Mouse (Mus musculus) cerebellum, adult 9-11 months (tissue): Measurements from ENCODE around the gene Gcn1l1.

ENCODE experiments used
- DNase-seq: peaks from one replicate; pipeline ENCODE4 v3.0.0; 2022

The Gcn1l1 gene

DNA sequence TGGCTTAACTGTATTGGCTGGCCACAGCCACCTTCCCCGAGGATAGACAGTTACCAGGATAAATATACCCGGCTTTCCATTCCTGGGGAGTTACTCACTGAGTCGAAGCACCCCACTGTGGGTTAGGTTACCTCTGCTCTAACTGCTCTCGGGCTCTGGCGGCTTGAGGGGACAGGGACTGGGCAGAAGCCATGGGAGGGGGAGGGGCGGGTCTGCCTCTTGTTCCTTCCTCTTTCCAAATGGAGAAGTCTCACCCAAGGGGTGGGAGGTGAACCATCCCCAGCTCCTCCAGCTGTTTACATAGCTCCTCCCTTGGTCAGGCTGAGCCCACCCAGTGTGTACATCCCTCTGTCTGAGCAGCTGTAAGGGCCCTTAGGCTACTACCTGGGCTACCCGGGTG lies 29.4 kb upstream of the Gcn1l1 start:
- DNase-seq: no peak

DNA sequence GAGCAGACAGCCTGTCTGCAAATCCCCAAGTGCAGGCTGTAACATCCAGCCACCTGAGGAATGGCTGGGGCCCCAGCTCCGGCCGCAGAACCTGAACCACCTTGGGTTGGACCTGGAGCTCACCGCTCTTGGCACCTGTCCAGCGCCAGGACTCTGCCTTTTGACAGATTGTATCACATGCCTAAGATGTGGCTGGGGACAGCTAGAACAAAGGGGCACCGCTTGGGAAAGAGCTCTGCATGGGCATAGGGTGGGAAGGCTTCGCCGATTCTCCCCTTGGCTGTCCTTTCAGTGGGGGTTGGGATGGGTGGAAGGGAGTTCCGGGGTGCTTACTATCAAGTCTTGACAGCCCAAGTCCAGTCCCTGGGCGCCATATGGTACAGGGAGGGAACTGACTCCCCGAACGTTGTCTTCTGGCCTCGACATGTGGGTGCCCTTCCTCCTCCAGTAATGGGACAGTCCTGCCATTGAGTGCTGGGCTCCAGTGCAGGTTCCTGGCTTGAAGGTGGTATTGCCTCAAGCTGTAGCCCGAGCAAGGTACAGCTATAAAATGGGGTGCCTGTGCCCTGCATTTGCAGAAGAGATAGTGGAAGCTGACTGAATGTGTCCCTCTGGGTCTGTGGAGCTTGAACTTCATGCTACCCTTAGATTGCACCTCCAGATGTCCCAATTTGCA lies 26.9 kb upstream of the Gcn1l1 start:
- DNase-seq: peak; percentile 75

DNA sequence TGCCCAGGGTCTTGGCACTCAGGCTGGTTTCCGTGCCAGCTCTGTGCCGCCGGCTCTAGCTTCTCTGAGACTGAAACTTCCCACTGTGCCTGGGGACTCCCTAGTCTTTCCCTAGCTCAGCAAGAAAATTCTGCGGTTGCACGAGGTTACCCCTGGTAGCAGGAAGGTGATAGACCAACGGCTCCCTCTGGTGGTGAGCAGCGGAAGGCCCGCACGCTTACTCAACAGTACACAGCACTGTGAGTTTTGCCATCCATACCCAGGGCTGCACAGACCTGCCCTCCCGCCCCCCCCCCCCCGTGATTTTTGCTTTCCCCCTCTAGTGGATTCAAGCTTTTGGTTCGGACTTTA lies 26.4 kb upstream of the Gcn1l1 start:
- DNase-seq: peak; percentile 89

DNA sequence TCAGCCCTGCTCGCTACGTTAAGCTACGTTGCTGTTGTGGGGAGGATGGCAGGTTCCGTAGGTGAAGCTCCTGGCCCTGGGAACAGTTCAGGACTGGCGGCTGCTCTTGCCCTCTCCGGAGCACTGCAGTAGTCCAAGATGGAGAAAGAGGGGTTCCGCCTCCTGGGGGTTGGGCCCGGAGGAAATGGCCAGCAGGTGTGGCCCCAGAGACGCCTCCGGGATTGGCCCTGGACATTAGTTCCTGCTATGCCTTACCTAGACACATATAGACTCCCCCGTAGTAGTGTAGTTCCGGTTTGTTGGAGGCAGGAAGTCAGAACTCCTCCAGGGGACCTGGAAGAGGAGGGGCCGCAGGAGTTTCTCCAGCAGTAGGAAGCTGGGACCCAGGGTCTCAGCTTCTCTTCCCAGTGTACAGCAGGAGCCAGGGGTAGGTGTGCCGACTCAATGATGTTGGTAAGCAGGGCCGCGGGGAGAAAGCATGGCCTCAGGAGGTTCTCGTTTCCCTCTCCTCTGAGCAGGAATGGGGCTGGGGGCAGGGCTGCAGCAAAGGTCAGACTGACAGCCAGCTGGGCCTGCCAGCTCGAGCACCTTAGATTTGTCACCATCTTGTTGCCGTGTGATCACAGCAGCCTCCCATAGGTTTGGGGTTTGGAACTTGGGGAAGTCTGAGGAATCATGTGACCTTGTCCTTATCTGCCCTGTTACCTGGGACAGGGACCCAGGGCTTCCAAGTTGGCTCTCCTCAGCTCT lies 22.2 kb upstream of the Gcn1l1 start:
- DNase-seq: peak; percentile 57

DNA sequence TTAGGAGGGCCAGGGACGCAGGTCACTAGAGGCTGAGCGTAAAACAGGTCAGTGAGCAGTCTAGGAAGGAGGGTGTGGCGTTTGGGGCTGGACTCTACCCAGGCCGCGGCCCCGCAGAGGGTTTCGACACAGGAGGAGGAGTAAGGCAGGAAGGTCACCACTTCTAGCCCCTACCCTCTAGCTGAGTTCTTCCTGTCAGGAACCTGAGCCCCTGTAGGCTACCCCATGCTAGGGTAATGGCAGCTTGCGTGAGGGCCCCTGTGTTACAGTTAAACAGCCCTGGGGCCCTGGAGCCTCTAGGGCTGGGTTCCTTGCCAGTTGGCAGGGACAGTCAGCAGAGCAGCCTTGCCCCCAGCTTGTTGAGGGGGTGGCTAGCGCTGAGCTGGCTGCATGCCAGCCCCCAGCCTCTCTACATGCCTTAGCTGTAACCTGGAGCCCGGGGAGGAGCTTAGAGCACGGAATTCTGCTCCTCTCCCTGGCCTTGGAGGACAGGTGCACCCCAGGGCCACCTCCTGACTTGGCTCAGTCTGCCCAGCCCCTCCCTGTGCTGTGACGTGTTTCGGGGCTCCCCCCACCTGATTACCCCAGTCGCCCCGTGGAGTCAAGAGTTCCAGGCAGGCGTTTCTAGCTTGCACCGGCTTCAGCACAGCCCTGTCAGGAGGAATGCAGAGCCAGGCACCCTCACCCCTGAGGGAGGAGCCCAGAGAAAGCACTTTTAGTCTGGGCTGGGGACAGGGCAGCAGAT lies 21.4 kb upstream of the Gcn1l1 start:
- peak; percentile 95 for DNase-seq

DNA sequence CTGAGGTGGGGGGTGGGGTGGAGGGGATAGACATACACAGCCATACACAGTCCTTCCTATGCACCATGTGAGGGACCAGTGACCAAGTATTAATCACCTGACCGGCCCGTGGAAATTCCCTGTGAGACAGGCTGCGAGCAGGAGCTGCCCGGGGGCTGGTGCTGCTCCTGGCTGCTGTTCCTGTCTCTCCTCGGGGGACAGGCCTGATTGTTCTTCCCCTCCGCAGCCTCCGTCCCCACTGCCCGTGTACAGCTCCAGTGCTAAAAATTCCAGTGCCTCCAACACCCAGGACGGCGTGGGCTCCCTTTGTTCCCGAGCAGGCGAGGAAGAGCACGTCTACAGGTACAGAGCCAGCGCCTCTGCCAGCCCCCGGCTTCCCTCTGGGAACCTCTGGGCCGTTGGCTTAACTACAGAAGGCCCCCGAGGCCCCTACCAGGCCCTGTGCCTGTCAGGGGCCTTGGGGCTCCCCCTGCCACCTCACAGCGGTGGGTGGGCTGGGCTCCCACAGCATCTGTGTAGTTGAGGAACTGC lies 20.3 kb upstream of the Gcn1l1 start:
- peak; percentile 62 for DNase-seq

DNA sequence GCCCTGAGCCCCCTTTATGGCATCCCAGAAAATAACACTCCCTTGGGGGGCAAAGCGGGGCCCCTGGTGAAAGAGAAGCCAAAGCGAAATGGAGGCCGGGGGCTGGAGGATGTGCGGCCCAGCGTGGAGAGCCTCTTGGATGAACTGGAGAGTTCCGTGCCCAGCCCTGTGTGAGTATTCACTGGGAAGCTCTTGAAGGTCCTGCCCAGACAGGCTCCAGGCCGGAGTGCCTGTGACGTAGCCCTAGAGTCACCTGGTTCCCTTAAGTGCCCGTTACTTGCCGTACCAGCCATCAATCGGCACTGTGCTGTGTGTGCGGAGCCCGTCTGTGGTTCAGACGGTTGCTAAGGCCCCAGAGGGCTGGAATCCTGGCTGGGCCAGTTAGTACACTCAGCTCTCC lies 19.4 kb upstream of the Gcn1l1 start:
- peak; percentile 61 for DNase-seq

DNA sequence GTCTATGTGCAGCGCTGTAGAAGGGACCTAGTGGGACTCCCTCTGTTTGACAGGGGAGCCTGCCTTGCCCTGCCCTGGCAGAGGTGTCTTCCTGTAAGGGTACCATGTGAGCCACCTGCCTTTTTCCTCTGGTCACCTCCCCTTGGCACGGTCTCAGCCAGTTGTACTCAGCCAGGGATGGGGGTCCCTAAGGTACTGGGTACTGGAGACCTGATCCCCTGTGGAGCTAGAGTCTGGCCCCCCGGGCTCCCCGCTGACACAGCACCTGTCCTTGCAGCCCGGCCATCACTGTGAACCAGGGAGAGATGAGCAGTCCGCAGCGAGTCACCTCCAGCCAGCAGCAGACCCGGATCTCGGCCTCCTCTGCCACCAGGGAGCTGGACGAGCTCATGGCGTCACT lies 18.5 kb upstream of the Gcn1l1 start:
- peak; percentile 84 for DNase-seq

DNA sequence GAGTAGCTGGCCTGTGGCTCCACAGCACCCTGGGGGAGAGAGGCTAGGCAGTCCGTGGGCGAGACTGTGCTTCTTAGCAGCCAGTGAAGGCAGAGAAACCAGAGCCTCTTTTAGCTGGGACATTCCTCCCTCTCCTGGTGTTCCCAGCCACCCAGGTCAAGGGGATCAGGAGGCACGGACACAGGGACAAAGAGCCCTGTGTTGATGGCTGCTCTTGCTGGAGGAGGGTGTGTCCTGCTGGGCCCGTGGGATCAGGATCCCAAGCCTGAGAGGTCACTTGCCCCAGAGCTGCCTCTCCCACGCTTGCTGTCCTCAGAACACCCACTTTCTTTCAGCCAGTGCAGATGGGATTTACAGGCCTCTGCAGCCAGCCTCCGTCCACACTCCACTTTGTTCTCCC lies 18.0 kb upstream of the Gcn1l1 start:
- DNase-seq: peak; percentile 56

DNA sequence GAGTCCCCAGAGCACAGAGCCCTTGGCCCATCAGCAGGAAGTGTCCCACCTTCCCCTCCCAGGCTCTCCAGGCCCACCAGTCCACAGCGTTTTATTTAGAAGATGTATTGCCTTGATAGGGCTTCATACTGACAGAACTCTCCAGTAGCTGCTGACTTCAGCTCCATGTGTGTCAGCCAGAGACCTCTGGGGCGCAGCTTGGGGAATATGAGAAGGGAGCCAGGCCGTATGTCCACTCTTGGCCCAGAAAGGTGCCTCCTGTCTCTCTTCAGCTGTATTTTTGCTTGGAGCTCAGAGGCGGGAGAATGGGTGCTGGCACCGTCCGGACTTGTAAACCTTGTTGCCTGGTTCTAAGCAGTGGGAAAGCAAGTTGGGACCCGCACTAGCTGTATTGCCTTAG lies 17.6 kb upstream of the Gcn1l1 start:
- DNase-seq: peak; percentile 83

DNA sequence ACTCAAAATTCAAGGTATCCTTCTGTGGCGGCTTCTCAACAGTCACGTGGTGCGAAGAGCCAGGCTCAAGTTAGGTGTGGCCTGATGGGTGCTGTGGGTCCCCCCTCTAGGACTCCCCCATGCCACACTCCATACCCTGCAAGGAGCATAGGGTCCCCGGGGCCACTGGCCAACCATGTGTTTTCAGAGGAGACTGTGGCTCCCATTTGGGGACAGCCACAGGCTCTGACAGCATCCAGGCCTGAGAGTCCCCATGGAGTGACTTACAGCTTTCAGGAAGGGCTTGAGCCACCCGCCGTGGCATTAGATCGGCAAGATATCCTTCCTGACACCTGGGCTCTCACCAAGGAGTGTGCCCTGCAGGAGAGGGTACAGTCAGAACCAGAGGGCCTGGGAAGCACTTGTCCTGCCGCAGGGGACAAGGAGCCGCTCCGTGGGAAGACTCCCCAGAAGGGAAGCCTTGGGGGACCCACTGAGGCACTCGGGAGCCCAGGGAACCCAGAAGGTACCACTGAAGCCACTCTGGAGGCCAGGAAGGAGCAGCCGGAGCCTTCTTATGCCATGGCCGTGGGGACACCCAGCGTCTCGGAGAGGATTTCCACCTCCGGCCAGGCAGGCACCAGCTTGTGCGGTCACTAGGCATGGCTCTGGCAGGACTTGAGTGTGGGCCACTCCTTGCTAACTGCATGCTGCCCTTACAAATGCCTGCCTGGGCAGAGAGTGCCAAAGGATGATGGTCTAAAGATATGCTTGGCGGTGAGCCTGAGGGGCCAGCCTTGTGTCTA lies 16.4 kb upstream of the Gcn1l1 start:
- peak; percentile 72 for DNase-seq

DNA sequence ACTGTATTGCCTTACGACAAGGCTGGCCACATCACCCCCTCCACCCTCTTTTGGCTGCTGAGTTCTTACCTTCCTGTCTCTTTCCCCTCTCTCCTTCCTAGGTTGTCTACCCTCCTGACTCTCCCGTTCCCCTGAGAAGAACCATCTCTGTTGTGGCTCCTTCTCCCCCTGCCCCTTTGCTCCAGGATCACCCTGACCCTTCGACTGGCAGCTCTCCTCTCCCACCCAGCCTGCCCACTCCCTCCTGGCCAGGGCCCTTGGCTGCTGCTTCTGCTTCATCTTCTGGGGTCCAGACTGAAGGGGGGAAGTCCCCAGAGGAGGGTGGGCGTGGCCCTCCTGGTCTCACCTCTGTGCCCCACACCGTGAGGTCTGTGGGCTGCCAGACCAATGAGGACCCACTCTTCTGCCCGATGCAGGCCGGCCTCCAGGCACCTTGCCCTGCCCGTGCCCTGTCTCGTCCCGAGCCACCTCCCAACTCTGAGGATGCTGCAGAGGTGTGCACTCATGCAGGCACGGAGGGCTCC lies 14.5 kb upstream of the Gcn1l1 start:
- peak; percentile 56 for DNase-seq

DNA sequence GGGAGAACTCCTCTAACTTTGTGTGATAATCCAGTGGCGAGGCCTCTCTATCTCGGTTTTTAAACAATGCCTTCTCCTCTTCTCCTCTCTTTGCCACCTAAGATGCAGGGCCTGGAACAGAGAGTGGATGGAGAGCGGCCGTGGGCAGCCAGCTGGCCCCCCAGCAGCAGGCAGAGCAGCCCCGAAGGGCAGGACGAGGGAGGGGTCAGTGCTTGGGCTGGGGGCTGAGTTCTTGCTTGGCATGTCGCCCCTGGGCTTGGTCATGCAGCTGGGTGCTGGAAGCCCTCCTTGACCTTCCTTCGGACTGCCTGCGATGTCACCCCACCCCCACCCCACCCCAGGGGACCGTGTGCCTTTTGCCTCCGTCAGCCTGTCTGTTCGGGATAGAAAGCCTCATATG lies 13.7 kb upstream of the Gcn1l1 start:
- DNase-seq: peak; percentile 52

DNA sequence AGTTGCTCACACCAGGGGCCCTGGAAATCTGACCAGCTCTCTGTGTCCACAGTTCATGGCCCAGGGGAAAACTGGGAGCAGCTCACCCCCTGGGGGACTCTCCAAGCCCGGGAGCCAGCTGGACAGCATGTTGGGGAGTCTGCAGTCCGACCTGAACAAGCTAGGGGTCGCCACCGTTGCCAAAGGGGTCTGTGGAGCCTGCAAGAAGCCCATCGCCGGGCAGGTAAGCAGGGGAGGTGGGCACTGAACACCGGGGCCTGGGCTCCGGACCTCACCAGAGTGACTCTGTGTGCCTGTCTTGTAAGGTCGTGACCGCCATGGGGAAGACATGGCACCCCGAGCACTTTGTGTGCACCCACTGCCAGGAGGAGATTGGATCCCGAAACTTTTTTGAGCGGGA lies 13.3 kb upstream of the Gcn1l1 start:
- peak; percentile 55 for DNase-seq

DNA sequence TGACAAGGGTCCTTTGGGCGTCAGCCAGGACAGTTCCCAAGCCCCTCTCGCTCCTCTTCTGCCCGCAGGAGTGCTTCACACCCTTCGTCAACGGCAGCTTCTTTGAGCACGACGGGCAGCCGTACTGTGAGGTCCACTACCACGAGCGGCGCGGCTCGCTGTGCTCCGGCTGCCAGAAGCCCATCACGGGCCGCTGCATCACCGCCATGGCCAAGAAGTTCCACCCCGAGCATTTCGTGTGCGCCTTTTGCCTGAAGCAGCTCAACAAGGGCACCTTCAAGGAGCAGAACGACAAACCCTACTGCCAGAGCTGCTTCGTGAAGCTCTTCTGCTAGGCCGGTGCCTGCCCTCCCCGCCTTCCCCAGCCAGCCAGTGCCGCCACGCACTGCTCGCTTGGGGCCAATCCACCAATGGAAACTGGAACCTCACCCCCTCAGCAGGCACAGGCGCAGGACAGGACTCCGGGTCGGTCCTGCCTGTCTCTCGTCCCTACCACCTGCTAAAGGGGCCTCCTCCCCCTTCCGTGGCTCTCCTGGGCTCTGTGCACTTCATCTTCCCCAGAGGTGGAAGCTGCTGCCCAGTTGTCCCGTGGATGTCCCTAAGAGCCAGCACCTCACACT lies 11.1 kb upstream of the Gcn1l1 start:
- peak; percentile 39 for DNase-seq

DNA sequence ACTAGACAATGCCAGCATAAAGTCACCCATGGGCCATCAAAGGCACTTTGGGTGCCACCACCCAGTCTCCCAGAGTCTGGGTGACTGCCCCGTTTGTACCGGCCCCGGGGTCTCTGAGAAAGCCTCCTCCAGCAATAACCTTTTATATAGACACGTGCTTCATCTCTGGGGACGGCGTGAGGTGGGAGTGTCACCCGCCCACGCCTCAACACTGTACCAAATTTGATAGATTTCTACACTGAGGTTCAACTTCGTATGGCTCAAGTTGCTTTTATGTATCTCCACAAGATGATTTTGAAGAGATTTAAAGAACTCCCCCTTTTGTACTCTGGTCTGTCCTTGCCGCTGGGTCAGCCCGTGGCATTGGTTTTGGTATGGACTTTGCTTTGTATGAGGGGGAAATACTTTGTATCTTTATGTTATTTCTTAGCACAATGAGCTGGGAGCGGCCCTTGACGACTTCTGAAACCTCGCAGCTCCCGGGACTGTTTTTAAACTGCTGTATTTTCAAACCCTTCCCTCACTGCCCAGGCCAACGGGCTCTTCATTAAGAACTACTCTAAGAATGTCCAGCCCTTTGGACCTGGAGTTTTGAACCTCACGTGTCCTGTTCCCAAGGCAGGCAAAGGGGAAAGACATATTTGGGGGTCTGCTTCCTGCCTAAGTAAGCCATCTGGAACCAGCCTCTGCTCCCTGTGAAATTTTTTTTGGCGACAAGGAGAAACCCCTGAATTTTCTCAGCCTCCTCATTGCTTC lies 10.3 kb upstream of the Gcn1l1 start:
- peak; percentile 33 for DNase-seq

DNA sequence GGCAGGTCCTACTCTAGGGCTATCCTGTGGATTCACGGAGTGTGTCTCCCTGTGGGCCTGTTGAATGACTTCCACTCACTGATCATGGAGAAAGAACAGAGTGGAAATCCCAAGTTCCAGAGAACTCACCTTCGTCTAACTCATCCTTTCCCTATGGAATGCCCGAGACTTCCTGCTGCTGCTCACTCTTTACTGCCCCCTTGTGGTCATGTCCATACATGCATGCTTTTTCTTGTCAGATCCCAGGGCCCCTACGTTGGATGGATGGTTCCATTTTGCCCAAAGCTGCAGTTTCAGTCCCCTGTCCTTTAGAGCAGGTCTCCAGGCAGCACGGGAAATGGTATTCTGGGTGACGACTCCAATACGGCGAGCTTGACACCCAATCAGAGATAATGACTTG lies 8.8 kb upstream of the Gcn1l1 start:
- peak; percentile 82 for DNase-seq

DNA sequence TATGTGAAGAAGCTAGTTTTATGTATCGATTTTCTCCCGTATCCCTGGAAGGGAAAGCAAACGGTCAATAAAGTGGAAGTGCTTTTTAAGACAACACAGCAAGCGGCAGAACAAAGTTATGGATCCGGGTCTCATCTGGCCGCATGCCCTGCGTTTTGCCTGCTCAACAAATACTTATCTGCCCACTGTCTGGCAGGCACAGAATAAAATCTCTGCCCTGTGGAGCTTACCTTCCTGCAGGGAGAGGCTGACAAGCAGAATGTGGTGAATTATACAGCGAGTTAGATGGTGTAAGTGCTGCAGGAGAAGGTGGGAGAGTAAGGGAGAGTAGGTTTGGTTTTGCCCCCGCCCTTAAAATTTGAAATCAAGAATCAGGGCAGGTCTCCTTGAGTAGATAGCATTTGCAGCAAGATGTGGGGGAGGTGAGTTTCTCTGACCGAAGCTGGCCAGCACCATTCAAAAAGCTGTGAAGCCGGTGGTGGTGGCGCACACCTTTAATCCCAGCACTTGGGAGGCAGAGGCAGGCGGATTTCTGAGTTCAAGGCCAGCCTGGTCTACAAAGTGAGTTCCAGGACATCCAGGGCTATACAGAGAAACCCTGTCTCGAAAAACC lies 6.8 kb upstream of the Gcn1l1 start:
- no peak for DNase-seq

DNA sequence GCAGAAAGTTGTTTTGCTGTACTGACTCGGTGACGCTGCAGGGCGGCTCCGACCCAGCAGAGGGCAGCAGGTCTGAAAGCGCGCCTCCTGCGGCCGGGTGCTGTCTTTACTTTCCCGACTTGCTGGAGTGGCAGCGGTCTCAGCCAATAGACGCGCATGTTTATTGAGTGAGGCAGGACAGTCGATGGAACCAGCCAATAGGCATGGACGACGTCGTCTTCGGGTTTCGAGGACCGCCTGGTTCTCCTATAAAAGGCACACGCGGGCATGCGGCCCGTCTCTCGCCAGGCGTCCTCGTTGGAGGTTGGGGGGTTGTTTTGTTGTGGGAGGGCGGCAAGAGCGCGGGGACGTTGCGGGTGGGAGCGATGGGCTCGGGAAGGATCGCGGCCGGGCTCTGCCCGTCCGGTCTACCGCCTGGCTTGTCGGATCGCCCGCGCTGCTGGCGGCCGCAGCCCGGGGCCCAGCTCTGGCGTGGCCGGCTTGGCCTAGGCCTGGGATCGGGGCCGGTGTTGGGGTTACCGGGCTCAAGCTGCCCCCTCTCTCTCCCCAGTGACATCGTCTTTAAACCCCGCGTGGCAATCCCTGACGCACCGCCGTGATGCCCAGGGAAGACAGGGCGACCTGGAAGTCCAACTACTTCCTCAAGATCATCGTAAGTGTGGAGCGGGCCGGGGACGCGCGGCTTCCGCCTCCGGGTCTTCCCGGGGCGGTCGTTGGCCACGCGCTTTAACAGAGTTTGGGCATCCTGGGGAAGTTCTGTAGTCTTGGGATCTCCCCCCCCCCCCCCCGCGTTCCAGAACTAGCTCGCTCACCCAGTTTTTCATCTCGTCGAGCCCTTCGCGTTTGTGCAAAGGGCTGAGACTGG lies 5.6 kb upstream of the Gcn1l1 start, which contains the start of gene Rplp0:
Gene Rplp0 (plus strand): TSS at position 231 of the 865 bp plus-strand sequence.
- peak; percentile 99 for DNase-seq
